Mouse (Mus musculus) forebrain, embryonic 12.5 days (tissue): ENCODE data around the gene Prr15l. TPM values are rescaled to one million over a fixed set of nuclear protein-coding genes. Genes with fewer than 3 reads are reported as not detected.

ENCODE experiments used
- ATAC-seq: fragments of 200-750 bp; cut with Nextera tagmentation; 2 replicates; pipeline ENCODE4 v1.8.0; 2017; ENCODE audit warnings: moderate TSS enrichment; ENCODE audit not compliant: low FRiP score
- H3K27ac ChIP-seq: fragments of 300-500 bp; sonication (generic); 2 replicates; pipeline ENCODE4 v1.5.1; 2016; ENCODE audit warnings: mild to moderate bottlenecking
- H3K27me3 ChIP-seq: fragments of 300-500 bp; sonication (generic); 2 replicates; pipeline ENCODE4 v1.6.1; 2016; ENCODE audit warnings: mild to moderate bottlenecking
- H3K36me3 ChIP-seq: fragments of 300-500 bp; sonication (generic); replicated peaks from 2 replicates; pipeline ENCODE4 v1.6.1; 2016; ENCODE audit warnings: mild to moderate bottlenecking
- H3K4me1 ChIP-seq: fragments of 300-500 bp; sonication (generic); 2 replicates; pipeline ENCODE4 v1.6.1; 2016
- H3K4me2 ChIP-seq: fragments of 300-500 bp; sonication (generic); 2 replicates; pipeline ENCODE4 v1.6.1; 2016; ENCODE audit warnings: mild to moderate bottlenecking, moderate library complexity
- H3K4me3 ChIP-seq: fragments of 300-500 bp; sonication (generic); replicated peaks from 2 replicates; pipeline ENCODE4 v1.5.1; 2016; ENCODE audit warnings: mild to moderate bottlenecking
- H3K9ac ChIP-seq: fragments of 300-500 bp; sonication (generic); 2 replicates; pipeline ENCODE4 v1.6.1; 2016; ENCODE audit warnings: mild to moderate bottlenecking
- H3K9me3 ChIP-seq: fragments of 300-500 bp; sonication (generic); 2 replicates; pipeline ENCODE4 v1.6.1; 2016
- WGBS: fragments of 180-500 bp; shearing (Covaris S2); methylation state at CpG from one replicate; pipeline ENCODE4 v1.1.7; 2016; 5-methylcytosine and 5-hydroxymethylcytosine counted together
- polyA plus RNA-seq: library from polyadenylated mRNA; unstranded; fragments of >200 nt; fragmentation: Nextera tagmentation; extraction: Ambion mirVana; gene quantifications from 2 replicates; pipeline ENCODE4 v1.2.1, GENCODE M21; 2016

The Prr15l gene
- polyA plus RNA-seq, 1 experiment from 2014 or later = 0.60 TPM

GRCm38 (mm10) chr11:96986463-96986862 lies 58.6 kb downstream of the Prr15l start:
- no peaks in the 10 kb centered on the region for H3K36me3 ChIP-seq
- ATAC-seq = no peak

More at GRCm38 (mm10) chr11:96986463-96986862, 58.6 kb downstream of the Prr15l start:
- no peaks in the 10 kb centered on the region for H3K9me3 ChIP-seq
- WGBS = 52% methylated on average over 3 of the region's 3 CpGs
- no peak overlapping the region for H3K4me3 ChIP-seq
- no peak overlapping the region for H3K27ac ChIP-seq
- H3K27me3 ChIP-seq = peaks cover 75% of the 10 kb centered on the region
- H3K4me1 ChIP-seq = peaks cover 15% of the 10 kb centered on the region
- no peak overlapping the region for H3K9ac ChIP-seq
- no peak overlapping the region for H3K4me2 ChIP-seq

Other genes starting within 250 kb of the Prr15l start
- gene Snx11, start 150.5 kb upstream of the Prr15l start, polyA plus RNA-seq = 31.0 and 40.3 TPM in 2 replicates
- 168 and 172 TPM in 2 replicates for gene Cbx1, start 139.0 kb upstream of the Prr15l start, polyA plus RNA-seq
- gene Nfe2l1, start 98.1 kb upstream of the Prr15l start, polyA plus RNA-seq = 72.8 and 76.0 TPM in 2 replicates
- 22.9 and 27.8 TPM in 2 replicates for gene Copz2, start 78.2 kb upstream of the Prr15l start, polyA plus RNA-seq
- 102 and 106 TPM in 2 replicates for gene Cdk5rap3, start 11.6 kb upstream of the Prr15l start, polyA plus RNA-seq
- 17.2 and 17.4 TPM in 2 replicates for gene Pnpo, start 15.9 kb downstream of the Prr15l start, polyA plus RNA-seq
- 23.1 and 27.2 TPM in 2 replicates for gene Sp2, start 54.9 kb downstream of the Prr15l start, polyA plus RNA-seq
- gene Sp6, start 85.3 kb downstream of the Prr15l start, polyA plus RNA-seq = 0.26 and 0.51 TPM in 2 replicates
- gene Scrn2, start 101.8 kb downstream of the Prr15l start, polyA plus RNA-seq = 26.0 and 28.0 TPM in 2 replicates
- gene Lrrc46, start 113.3 kb downstream of the Prr15l start, polyA plus RNA-seq = 2.3 and 3.2 TPM in 2 replicates
- gene Mrpl10, start 113.5 kb downstream of the Prr15l start, polyA plus RNA-seq = 64.0 and 65.8 TPM in 2 replicates
- 8.2 and 8.7 TPM in 2 replicates for gene Osbpl7, start 122.5 kb downstream of the Prr15l start, polyA plus RNA-seq
- 0.19 and 0.33 TPM in 2 replicates for gene Tbx21, start 187.2 kb downstream of the Prr15l start, polyA plus RNA-seq
- 5.7 and 6.5 TPM in 2 replicates for gene Tbkbp1, start 223.4 kb downstream of the Prr15l start, polyA plus RNA-seq